Comparison of ENCODE assay signal across 10 mouse cellular contexts in genomic region chr4:124446615-124447014, GRCm38 (mm10).
DNase-seq lines count a peak whose midpoint lies in the region; ATAC-seq and TF ChIP-seq lines count a peak whose summit lies in the region.
"Had no signal": no experiment of that assay in that cellular context is flagged by ENCODE, and none has a peak within 500 bp of the region (broad histone marks: within the 10 kb centered on the region; RNA-seq: fewer than 3 reads in every experiment).

No protein-coding gene starts in this region.

- H3K4me2 ChIP-seq in hindbrain, embryonic 12.5 days (replicated peaks) = no peak overlapping the region
- H3K4me2 ChIP-seq in hindbrain, embryonic 14.5 days (replicated peaks) = no peak overlapping the region
- no peak overlapping the region for H3K4me2 ChIP-seq in stomach, embryonic 15.5 days
- H3K4me2 ChIP-seq in stomach, postnatal 0 days (replicated peaks; ENCODE audit: low read depth) = no peak overlapping the region
- H3K4me2 ChIP-seq in stomach, embryonic 16.5 days (ENCODE audit: low read depth, low read length) = no peak overlapping the region
- H3K4me2 ChIP-seq: liver, embryonic 12.5 days had no signal

- WGBS in hindbrain, embryonic 12.5 days = 72% methylated on average over 8 of the region's 8 CpGs
- 47% methylated on average over 8 of the region's 8 CpGs for WGBS in hindbrain, embryonic 14.5 days
- WGBS in stomach, embryonic 15.5 days = 55% methylated on average over 8 of the region's 8 CpGs
- WGBS in stomach, postnatal 0 days = 44% methylated on average over 8 of the region's 8 CpGs
- WGBS in stomach, embryonic 16.5 days = 54% methylated on average over 8 of the region's 8 CpGs

- H3K27ac ChIP-seq in hindbrain, embryonic 12.5 days = peak overlapping the region; percentile 30; the same call in 1 of the 2 replicates
- no peak overlapping the region for H3K27ac ChIP-seq in hindbrain, embryonic 14.5 days
- 0 out of 2 replicates have a peak overlapping the region, but pooled peaks have one; percentile 11 for H3K27ac ChIP-seq in stomach, embryonic 15.5 days
- H3K27ac ChIP-seq in stomach, postnatal 0 days (replicated peaks) = no peak overlapping the region
- peak overlapping the region; percentile 14; the same call in 1 of the 2 replicates for H3K27ac ChIP-seq in stomach, embryonic 16.5 days (ENCODE audit: low read length)
- H3K27ac ChIP-seq: liver, embryonic 12.5 days had no signal

- TF ChIP-seq EP300 in stomach, postnatal 0 days (optimal IDR thresholded peaks at IDR 0.05) = no peak

- H3K9ac ChIP-seq in hindbrain, embryonic 12.5 days = no peak overlapping the region
- no peak overlapping the region for H3K9ac ChIP-seq in hindbrain, embryonic 14.5 days
- H3K9ac ChIP-seq in stomach, embryonic 15.5 days = no peak overlapping the region
- no peak overlapping the region for H3K9ac ChIP-seq in stomach, postnatal 0 days (ENCODE audit: low read length)
- H3K9ac ChIP-seq in stomach, embryonic 16.5 days (ENCODE audit: low read length) = no peak overlapping the region
- H3K9ac ChIP-seq: liver, embryonic 12.5 days had no signal

- H3K4me1 ChIP-seq in hindbrain, embryonic 12.5 days = peaks cover 35% of the 10 kb centered on the region
- H3K4me1 ChIP-seq in hindbrain, embryonic 14.5 days (replicated peaks; ENCODE audit: control insufficient read depth, insufficient read depth, low read length) = peaks cover 22% of the 10 kb centered on the region
- peaks cover 3% of the 10 kb centered on the region; the same call in 1 of the 2 replicates for H3K4me1 ChIP-seq in stomach, embryonic 15.5 days
- H3K4me1 ChIP-seq in stomach, postnatal 0 days (replicated peaks; ENCODE audit: control insufficient read depth, insufficient read depth) = no peaks in the 10 kb centered on the region
- peaks cover 2% of the 10 kb centered on the region; the same call in 1 of the 2 replicates for H3K4me1 ChIP-seq in stomach, embryonic 16.5 days (ENCODE audit: control insufficient read depth, insufficient read depth, low read length)
- H3K4me1 ChIP-seq: liver, embryonic 12.5 days had no signal

- no peaks in the 10 kb centered on the region for H3K36me3 ChIP-seq in hindbrain, embryonic 12.5 days
- no peaks in the 10 kb centered on the region for H3K36me3 ChIP-seq in hindbrain, embryonic 14.5 days (replicated peaks; ENCODE audit: control insufficient read depth, insufficient read depth)
- H3K36me3 ChIP-seq in stomach, embryonic 15.5 days = no peaks in the 10 kb centered on the region
- no peaks in the 10 kb centered on the region for H3K36me3 ChIP-seq in stomach, postnatal 0 days (ENCODE audit: control insufficient read depth, insufficient read depth, low read length)
- H3K36me3 ChIP-seq in stomach, embryonic 16.5 days (ENCODE audit: control insufficient read depth, insufficient read depth, low read length) = no peaks in the 10 kb centered on the region
- H3K36me3 ChIP-seq: liver, embryonic 12.5 days had no signal

- no peak for ATAC-seq in hindbrain, embryonic 12.5 days (ENCODE audit: low FRiP score)
- ATAC-seq in hindbrain, embryonic 14.5 days (ENCODE audit: low FRiP score) = no peak
- no peak for ATAC-seq in stomach, embryonic 15.5 days (ENCODE audit: insufficient read depth, low FRiP score, low read depth)
- ATAC-seq in stomach, postnatal 0 days (ENCODE audit: low FRiP score, low TSS enrichment) = no peak
- peak; percentile 17; the same call in 1 of the 2 replicates for ATAC-seq in stomach, embryonic 16.5 days (ENCODE audit: insufficient read depth, low FRiP score)
- ATAC-seq: intestine, embryonic 16.5 days; liver, embryonic 12.5 days had no signal

- H3K9me3 ChIP-seq in hindbrain, embryonic 12.5 days (replicated peaks) = no peaks in the 10 kb centered on the region
- no peaks in the 10 kb centered on the region for H3K9me3 ChIP-seq in hindbrain, embryonic 14.5 days (ENCODE audit: control insufficient read depth, low read length)
- H3K9me3 ChIP-seq in stomach, embryonic 15.5 days = no peaks in the 10 kb centered on the region
- H3K9me3 ChIP-seq in stomach, postnatal 0 days (ENCODE audit: control insufficient read depth, low read length) = no peaks in the 10 kb centered on the region
- H3K9me3 ChIP-seq in stomach, embryonic 16.5 days (replicated peaks; ENCODE audit: control insufficient read depth, low read length) = no peaks in the 10 kb centered on the region
- H3K9me3 ChIP-seq: liver, embryonic 12.5 days had no signal

- H3K27me3 ChIP-seq in hindbrain, embryonic 12.5 days = peaks cover 45% of the 10 kb centered on the region
- peaks cover 37% of the 10 kb centered on the region for H3K27me3 ChIP-seq in hindbrain, embryonic 14.5 days (ENCODE audit: control insufficient read depth, insufficient read depth, low read length)
- 0 out of 2 replicates have a peak, but pooled peaks cover 9% of the 10 kb centered on the region for H3K27me3 ChIP-seq in stomach, embryonic 15.5 days (replicated peaks)
- H3K27me3 ChIP-seq in stomach, postnatal 0 days (ENCODE audit: control insufficient read depth, insufficient read depth, low read length) = no peaks in the 10 kb centered on the region
- peaks cover 13% of the 10 kb centered on the region; the same call in 1 of the 2 replicates for H3K27me3 ChIP-seq in stomach, embryonic 16.5 days (ENCODE audit: control insufficient read depth, insufficient read depth, low read length)

- H3K4me3 ChIP-seq in hindbrain, embryonic 12.5 days = no peak overlapping the region
- H3K4me3 ChIP-seq in hindbrain, embryonic 14.5 days (replicated peaks; ENCODE audit: low read length) = no peak overlapping the region
- H3K4me3 ChIP-seq in stomach, embryonic 15.5 days (replicated peaks) = no peak overlapping the region
- H3K4me3 ChIP-seq in stomach, postnatal 0 days (ENCODE audit: low read depth, low read length) = no peak overlapping the region
- H3K4me3 ChIP-seq in stomach, embryonic 16.5 days (replicated peaks; ENCODE audit: low read length) = no peak overlapping the region
- H3K4me3 ChIP-seq: liver, embryonic 12.5 days had no signal

- TF ChIP-seq CTCF in stomach, postnatal 0 days (IDR thresholded peaks at IDR 0.05; ENCODE audit: low read depth) = no peak

- no peak for DNase-seq in hindbrain, embryonic 14.5 days (ENCODE audit: low spot score)
- no peak for DNase-seq in stomach, postnatal 0 days (ENCODE audit: low spot score)
- peak; percentile 32 to 34 for DNase-seq in cerebellum, postnatal 36 days
- no peak for DNase-seq in frontal cortex, postnatal 25 days (ENCODE audit: low spot score in 2 of 2)
- DNase-seq: thymus, adult 18-20 months had no signal

Comparison
In these comparisons a context has a peak if more than half of its experiments do, and no peak if none do; other contexts are left out.
1. H3K27ac ChIP-seq: peak in hindbrain, embryonic 12.5 days (single experiment), stomach, embryonic 15.5 days (single experiment) and stomach, embryonic 16.5 days (single experiment); none in hindbrain, embryonic 14.5 days (single experiment) and stomach, postnatal 0 days (single experiment).
2. DNase-seq: peak in cerebellum, postnatal 36 days (2 of 2); none in hindbrain, embryonic 14.5 days (single experiment), stomach, postnatal 0 days (single experiment) and frontal cortex, postnatal 25 days (0 of 2).